Mouse (Mus musculus) gastrocnemius, postnatal 25 days (tissue): ENCODE data around the gene Zfp622. TPM values are rescaled to one million over a fixed set of nuclear protein-coding genes. Genes with fewer than 3 reads are reported as not detected.
"Not testable (repeated sequence)": the region's sequence is repeated elsewhere in the genome, so short reads cannot be mapped to it uniquely, and the experiment has no call there.

Experiments used
- DNase-seq: peaks from one replicate; pipeline ENCODE4 v3.0.0; 2022
- microRNA-seq, 2 experiments: library from miRNA; unstranded; fragments of <30 nt; microRNA quantifications; one replicate each; pipeline ENCODE4 v1.2.0; 2021; ENCODE audit warnings: borderline replicate concordance in 2 of 2
- total RNA-seq, 2 experiments: library from RNA; stranded (reverse); gene quantifications; 1 replicate in 1 of 2; 2 replicates in 1 of 2; pipeline ENCODE4 v1.2.3; 2021

Gene Zfp622
- total RNA-seq, 2 experiments from 2014 or later = 20.2 to 23.9 TPM

GRCm38 (mm10) chr15:25971596-25971995 is 12.6 kb upstream of the Zfp622 start:
- DNase-seq = no peak

GRCm38 (mm10) chr15:25972758-25973157 is 11.4 kb upstream of the Zfp622 start:
- DNase-seq = no peak

DNA sequence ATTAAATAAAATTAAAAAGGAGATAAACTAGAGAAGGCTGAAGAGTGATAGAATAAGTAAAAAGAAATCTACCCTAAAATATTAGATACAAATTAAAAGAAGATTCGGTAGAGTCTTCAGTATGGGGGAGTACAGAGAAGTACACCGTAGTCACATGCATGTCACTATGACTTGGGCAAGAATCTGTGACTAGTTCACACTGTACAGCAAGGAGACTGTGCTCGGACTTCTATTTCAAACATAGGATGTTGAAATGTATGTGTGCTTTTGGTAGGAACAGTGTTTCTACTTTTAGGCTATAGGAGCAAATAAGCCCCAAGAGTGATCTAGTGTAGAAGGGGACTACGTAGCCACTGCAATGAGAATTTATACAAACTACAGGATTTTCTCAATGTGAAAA is 9.8 kb upstream of the Zfp622 start:
- DNase-seq = no peak

DNA sequence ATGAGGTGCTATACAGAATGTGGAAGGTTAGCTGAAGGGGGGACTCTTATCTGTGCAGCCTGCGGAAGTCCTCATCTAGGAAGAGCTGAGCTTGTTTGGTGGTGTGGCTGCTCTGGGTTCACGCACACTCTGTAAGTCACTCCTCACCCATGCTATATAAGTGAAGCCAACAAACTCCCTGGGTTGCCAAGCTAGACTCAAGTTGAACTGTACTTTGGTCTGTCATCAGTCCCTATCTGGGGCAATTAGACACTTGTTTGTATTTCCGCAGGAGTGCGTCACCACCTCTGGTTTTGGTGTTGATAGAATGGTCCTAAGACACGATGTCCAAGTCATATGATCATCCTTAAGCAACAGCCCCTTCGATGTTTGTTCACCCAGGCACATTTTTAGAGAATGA is 8.4 kb upstream of the Zfp622 start:
- DNase-seq = no peak

DNA sequence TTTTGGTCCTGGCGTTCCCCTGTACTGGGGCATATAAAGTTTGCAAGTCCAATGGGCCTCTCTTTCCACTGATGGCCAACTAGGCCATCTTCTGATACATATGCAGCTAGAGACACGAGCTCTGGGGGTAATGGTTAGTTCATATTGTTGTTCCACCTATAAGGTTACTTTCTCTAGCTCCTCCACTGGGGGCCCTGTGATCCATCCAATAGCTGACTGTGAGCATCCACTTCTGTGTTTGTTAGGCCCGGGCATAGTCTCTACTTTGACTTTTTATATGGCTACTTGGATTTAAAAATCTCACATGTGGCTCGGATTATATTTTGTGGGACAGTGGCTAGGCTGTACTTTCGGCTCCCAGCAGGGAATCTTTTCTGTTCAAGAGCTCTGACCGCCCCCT is 552 bp upstream of the Zfp622 start:
- DNase-seq = not testable (repeated sequence)

GRCm38 (mm10) chr15:25984734-25985492 is 747 bp downstream of the Zfp622 start:
- DNase-seq = no peak

- DNase-seq = no peak
These were observed 9.0 kb downstream of the Zfp622 start for GRCm38 (mm10) chr15:25992992-25993727.

- DNase-seq = no peak
These were observed 11.4 kb downstream of the Zfp622 start for GRCm38 (mm10) chr15:25995521-25995920.

DNA sequence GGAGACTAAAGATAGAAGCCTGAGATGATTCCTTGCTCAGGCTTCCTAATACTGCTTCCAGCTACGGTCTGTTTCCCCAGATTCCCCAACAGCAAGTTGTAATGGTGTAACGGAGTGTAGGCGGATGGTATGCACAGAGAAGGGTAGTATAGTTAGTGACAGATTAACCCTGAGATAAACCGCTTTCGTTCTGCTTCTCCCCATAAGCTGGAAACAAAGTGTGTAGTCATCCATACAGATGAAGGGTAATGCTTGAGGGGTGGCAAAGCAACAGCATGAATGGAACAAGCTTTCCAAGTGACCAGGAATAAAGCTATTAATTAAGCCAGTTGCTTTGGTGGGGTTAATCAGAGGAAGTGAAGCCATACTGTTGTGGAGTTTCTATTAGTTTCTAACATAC is 15.4 kb downstream of the Zfp622 start:
- DNase-seq = not testable (repeated sequence)

DNA sequence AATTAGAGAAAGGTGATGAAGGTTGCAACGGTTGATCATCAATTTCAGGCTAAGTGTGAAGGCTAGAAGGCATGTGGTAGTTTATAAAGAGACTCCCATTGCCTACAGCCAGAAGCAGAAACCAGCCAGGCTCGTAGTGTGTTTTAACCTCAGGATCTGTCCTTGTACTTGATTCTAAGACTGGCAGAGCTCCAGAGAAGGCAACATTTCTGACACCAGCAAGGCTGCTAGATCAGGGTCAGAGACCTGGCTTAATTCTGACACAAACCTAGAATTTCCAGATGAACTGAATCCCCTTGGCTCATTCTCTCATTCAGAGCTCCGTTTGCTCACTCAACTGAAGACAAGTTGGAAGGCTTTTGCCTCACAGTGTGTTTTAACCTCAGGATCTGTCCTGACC is 24.5 kb downstream of the Zfp622 start:
- no peak for DNase-seq

DNA sequence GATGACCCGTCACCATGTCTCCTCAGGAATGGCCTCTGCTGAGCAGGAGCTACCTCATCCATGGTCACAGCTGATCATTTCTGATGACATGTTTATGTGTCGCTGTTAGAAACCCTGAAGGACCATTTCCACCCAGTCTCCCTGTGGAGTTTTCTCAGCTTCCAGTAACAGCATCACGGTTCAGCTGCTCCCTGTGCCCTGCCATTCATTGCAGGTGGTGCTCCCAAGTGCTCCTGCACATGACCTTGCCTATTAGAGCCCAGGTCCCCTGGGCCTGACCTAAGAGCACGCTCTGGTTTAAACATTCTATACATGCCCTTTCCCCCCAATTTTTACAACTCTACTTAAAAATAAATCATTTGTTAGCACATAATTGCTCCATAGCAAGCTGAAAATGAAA is 28.7 kb downstream of the Zfp622 start:
- no peak for DNase-seq

DNA sequence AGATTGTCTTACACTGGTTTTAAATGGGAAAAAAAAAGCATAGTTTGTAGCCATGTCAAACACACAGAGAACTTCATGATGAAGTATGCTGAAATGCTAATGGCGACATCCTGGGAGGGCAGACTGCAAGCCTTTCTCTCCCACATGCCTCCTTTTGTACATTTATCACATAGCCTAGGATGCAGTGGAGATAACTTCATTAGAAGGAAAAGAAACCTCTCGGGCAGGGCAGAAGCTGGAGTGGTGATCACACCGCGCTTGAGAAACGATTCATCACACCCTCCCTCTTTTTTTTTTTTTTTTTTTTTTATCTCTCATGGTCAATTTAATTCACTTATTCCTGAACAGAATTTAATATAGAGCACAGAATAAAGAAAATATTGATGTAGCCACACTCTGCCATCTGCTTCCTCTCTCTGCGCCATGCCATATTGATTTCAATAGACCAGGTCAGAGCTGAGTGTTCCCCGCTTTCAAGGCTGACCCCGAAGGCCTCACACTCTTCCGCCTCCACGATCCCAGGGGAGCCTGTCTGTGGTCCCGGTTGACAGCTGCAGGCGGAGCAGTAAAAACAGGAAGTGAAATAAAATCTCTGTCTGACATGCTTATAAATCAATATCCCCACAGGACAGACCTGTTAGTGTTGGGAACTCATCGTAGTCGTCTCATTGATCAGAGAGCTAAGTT is 32.0 kb downstream of the Zfp622 start:
- DNase-seq = peak; percentile 14

- no peak for DNase-seq
These were observed 37.6 kb downstream of the Zfp622 start for GRCm38 (mm10) chr15:26021721-26022120.

- no peak for DNase-seq
These were observed 38.5 kb downstream of the Zfp622 start for GRCm38 (mm10) chr15:26022636-26023035.

DNA sequence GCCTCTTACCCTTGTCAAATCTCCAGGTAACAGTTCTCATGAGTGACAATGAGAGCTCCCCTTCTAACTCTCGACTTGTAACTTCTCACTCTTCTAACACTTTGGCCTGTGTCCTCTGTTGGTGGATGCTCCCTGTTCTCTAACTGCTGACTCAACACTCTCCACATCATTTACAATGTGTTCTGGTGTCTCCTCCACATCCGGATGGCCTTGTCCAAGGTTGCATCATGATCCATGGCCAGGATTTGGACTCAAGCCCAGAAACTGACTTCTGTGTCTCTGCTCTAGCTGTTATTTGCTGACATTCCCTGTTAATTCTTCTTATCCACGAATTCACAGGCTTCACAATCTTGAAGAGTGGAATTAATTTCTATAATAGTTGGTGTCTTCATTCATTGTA is 47.5 kb downstream of the Zfp622 start:
- DNase-seq = no peak

GRCm38 (mm10) chr15:26040567-26040966 is 56.4 kb downstream of the Zfp622 start:
- DNase-seq = no peak

- DNase-seq = no peak
These were observed 57.2 kb downstream of the Zfp622 start for GRCm38 (mm10) chr15:26041196-26041947.

Small RNA genes lying within 50 kb of the gene (microRNA-seq; reads per million reads assigned to microRNA genes)
- gene Mir7212 = 0 to 0.26 reads per million in 2 experiments

Other genes starting within 250 kb of the Zfp622 start
- 100 to 1,000 TPM in 1 of 2 experiments, 10 to 100 TPM in 1; 77.9 to 145 TPM for gene Retreg1, start 141.2 kb upstream of the Zfp622 start, total RNA-seq